In genomic region chr5:111097233-111098160, GRCm38 (mm10) we compare ENCODE assay signal across 11 mouse cellular contexts.
DNase-seq lines count a peak whose midpoint lies in the region; ATAC-seq and TF ChIP-seq lines count a peak whose summit lies in the region.
"Had no signal": no experiment of that assay in that cellular context is flagged by ENCODE, and none has a peak within 500 bp of the region (broad histone marks: within the 10 kb centered on the region; RNA-seq: fewer than 3 reads in every experiment).

No protein-coding gene starts in this region.

- peaks cover 21% of the 10 kb centered on the region for H3K36me3 ChIP-seq in heart, embryonic 12.5 days
- H3K36me3 ChIP-seq in stomach, embryonic 16.5 days (ENCODE audit: control insufficient read depth, insufficient read depth, low read length) = no peaks in the 10 kb centered on the region
- no peaks in the 10 kb centered on the region; the same call in 1 of the 2 replicates for H3K36me3 ChIP-seq in stomach, postnatal 0 days (ENCODE audit: control insufficient read depth, insufficient read depth, low read length)
- 0 out of 2 replicates have a peak, but pooled peaks cover 3% of the 10 kb centered on the region for H3K36me3 ChIP-seq in kidney, postnatal 0 days (ENCODE audit: insufficient read depth, low read length)

- DNase-seq in heart, adult 9 months (ENCODE audit: low spot score in 2 of 2) = no peak
- no peak for DNase-seq in stomach, postnatal 0 days (ENCODE audit: low spot score)
- DNase-seq in kidney, postnatal 0 days (ENCODE audit: low spot score) = peak; percentile 54
- DNase-seq in skeletal muscle tissue, adult 2 months (ENCODE audit: low read depth, low spot score) = peak; percentile 32
- no peak for DNase-seq in left cerebral cortex, adult 8-10 months (ENCODE audit: low spot score in 2 of 2)
- no peak for DNase-seq in cerebellum, adult 11-12 months
- DNase-seq: embryo, embryonic 11 days; heart, adult 2 months; liver had no signal

- no peak for ATAC-seq in heart, embryonic 12.5 days (ENCODE audit: insufficient number of reproducible peaks, low FRiP score)
- ATAC-seq in stomach, embryonic 16.5 days (ENCODE audit: insufficient read depth, low FRiP score) = peak; percentile 37; the same call in 1 of the 2 replicates
- no peak for ATAC-seq in stomach, postnatal 0 days (ENCODE audit: low FRiP score, low TSS enrichment)
- ATAC-seq in kidney, postnatal 0 days (replicated peaks; ENCODE audit: low FRiP score, low read depth) = no peak

- no peaks in the 10 kb centered on the region for H3K9me3 ChIP-seq in heart, embryonic 12.5 days (replicated peaks)
- no peaks in the 10 kb centered on the region for H3K9me3 ChIP-seq in stomach, embryonic 16.5 days (replicated peaks; ENCODE audit: control insufficient read depth, low read length)
- no peaks in the 10 kb centered on the region for H3K9me3 ChIP-seq in stomach, postnatal 0 days (ENCODE audit: control insufficient read depth, low read length)
- no peaks in the 10 kb centered on the region for H3K9me3 ChIP-seq in kidney, postnatal 0 days (replicated peaks; ENCODE audit: low read length)

- no peak overlapping the region for H3K9ac ChIP-seq in heart, embryonic 12.5 days
- no peak overlapping the region for H3K9ac ChIP-seq in stomach, embryonic 16.5 days (ENCODE audit: low read length)
- H3K9ac ChIP-seq in stomach, postnatal 0 days (ENCODE audit: low read length) = no peak overlapping the region
- H3K9ac ChIP-seq in kidney, postnatal 0 days (ENCODE audit: low read depth, low read length) = no peak overlapping the region

- 65% methylated on average over 11 of the region's 11 CpGs for WGBS in heart, embryonic 12.5 days
- WGBS in stomach, embryonic 16.5 days = 53% methylated on average over 11 of the region's 11 CpGs
- 55% methylated on average over 11 of the region's 11 CpGs for WGBS in stomach, postnatal 0 days
- WGBS in kidney, postnatal 0 days = 42% methylated on average over 11 of the region's 11 CpGs

- 0 out of 2 replicates have a peak, but pooled peaks cover 14% of the 10 kb centered on the region for H3K27me3 ChIP-seq in heart, embryonic 12.5 days (replicated peaks)
- no peaks in the 10 kb centered on the region for H3K27me3 ChIP-seq in stomach, embryonic 16.5 days (ENCODE audit: control insufficient read depth, insufficient read depth, low read length)
- no peaks in the 10 kb centered on the region for H3K27me3 ChIP-seq in stomach, postnatal 0 days (ENCODE audit: control insufficient read depth, insufficient read depth, low read length)
- H3K27me3 ChIP-seq in kidney, postnatal 0 days (ENCODE audit: insufficient read depth, low read length) = no peaks in the 10 kb centered on the region

- no peak overlapping the region for H3K4me2 ChIP-seq in heart, embryonic 12.5 days
- H3K4me2 ChIP-seq in stomach, embryonic 16.5 days (ENCODE audit: low read depth, low read length) = no peak overlapping the region
- H3K4me2 ChIP-seq in stomach, postnatal 0 days (replicated peaks; ENCODE audit: low read depth) = no peak overlapping the region
- H3K4me2 ChIP-seq in kidney, postnatal 0 days (ENCODE audit: low read length) = no peak overlapping the region

- H3K4me3 ChIP-seq in heart, embryonic 12.5 days = no peak overlapping the region
- H3K4me3 ChIP-seq in stomach, embryonic 16.5 days (replicated peaks; ENCODE audit: low read length) = no peak overlapping the region
- no peak overlapping the region for H3K4me3 ChIP-seq in stomach, postnatal 0 days (ENCODE audit: low read depth, low read length)
- no peak overlapping the region for H3K4me3 ChIP-seq in kidney, postnatal 0 days (replicated peaks; ENCODE audit: low read depth, low read length)
- H3K4me3 ChIP-seq: heart, adult 2 months had no signal

- 0 out of 2 replicates have a peak overlapping the region, but pooled peaks have one; percentile 19 for H3K27ac ChIP-seq in heart, embryonic 12.5 days (ENCODE audit: poor library complexity, severe bottlenecking)
- H3K27ac ChIP-seq in stomach, embryonic 16.5 days (ENCODE audit: low read length) = no peak overlapping the region
- no peak overlapping the region for H3K27ac ChIP-seq in stomach, postnatal 0 days (replicated peaks)
- H3K27ac ChIP-seq in kidney, postnatal 0 days = no peak overlapping the region
- H3K27ac ChIP-seq: heart, adult 2 months had no signal

- TF ChIP-seq EP300 in stomach, postnatal 0 days (optimal IDR thresholded peaks at IDR 0.05) = no peak

- TF ChIP-seq CTCF in stomach, postnatal 0 days (IDR thresholded peaks at IDR 0.05; ENCODE audit: low read depth) = no peak
- no peak for TF ChIP-seq CTCF in kidney, postnatal 0 days (IDR thresholded peaks at IDR 0.05; ENCODE audit: low read depth)

- H3K4me1 ChIP-seq in heart, embryonic 12.5 days (replicated peaks) = peaks cover 32% of the 10 kb centered on the region
- H3K4me1 ChIP-seq in stomach, embryonic 16.5 days (ENCODE audit: control insufficient read depth, insufficient read depth, low read length) = peaks cover 18% of the 10 kb centered on the region
- 0 out of 2 replicates have a peak, but pooled peaks cover 2% of the 10 kb centered on the region for H3K4me1 ChIP-seq in stomach, postnatal 0 days (replicated peaks; ENCODE audit: control insufficient read depth, insufficient read depth)
- H3K4me1 ChIP-seq in kidney, postnatal 0 days (replicated peaks; ENCODE audit: insufficient read depth, low read length) = peaks cover 18% of the 10 kb centered on the region

Comparison
In these comparisons a context has a peak if more than half of its experiments do, and no peak if none do; other contexts are left out.
1. DNase-seq: peak in kidney, postnatal 0 days (single experiment) and skeletal muscle tissue, adult 2 months (single experiment); none in heart, adult 9 months (0 of 2), stomach, postnatal 0 days (single experiment), left cerebral cortex, adult 8-10 months (0 of 2) and cerebellum, adult 11-12 months (single experiment).